Mouse (Mus musculus): ENCODE results near the gene Ralgapa2.

- no peak for TF ChIP-seq POLR2A (IDR thresholded peaks at IDR 0.05; ENCODE audit: borderline replicate concordance, insufficient read depth, low read length)
- no peak for TF ChIP-seq CTCF (IDR thresholded peaks at IDR 0.05; ENCODE audit: borderline replicate concordance, insufficient read depth, low read depth, low read length)
These were observed 293.9 kb downstream of the Ralgapa2 start for GRCm38 (mm10) chr2:146218161-146218691.

Measured in cerebellum, adult 2 months (tissue).